Mouse (Mus musculus) kidney, embryonic 14.5 days (tissue): ENCODE measurements around the gene Aqp12. TPM values are rescaled to one million over a fixed set of nuclear protein-coding genes. Genes with fewer than 3 reads are reported as not detected.

Experiments
- polyA plus RNA-seq: library from polyadenylated mRNA; unstranded; fragments of >200 nt; fragmentation: Nextera tagmentation; extraction: Ambion mirVana; gene quantifications from 2 replicates; pipeline ENCODE4 v1.2.1, GENCODE M21; 2014

Gene Aqp12
- polyA plus RNA-seq, 1 experiment from 2014 or later = not detected

Other genes with a start within 250 kb of the Aqp12 start
- gene Gpc1, start 174.7 kb upstream of the Aqp12 start, polyA plus RNA-seq = 46.1 and 55.6 TPM in 2 replicates
- 1.1 and 1.4 TPM in 2 replicates for gene Ankmy1, start 103.4 kb upstream of the Aqp12 start, polyA plus RNA-seq
- gene Dusp28, start 99.4 kb upstream of the Aqp12 start, polyA plus RNA-seq = 12.5 and 13.7 TPM in 2 replicates
- 27.4 and 36.3 TPM in 2 replicates for gene Rnpepl1, start 95.6 kb upstream of the Aqp12 start, polyA plus RNA-seq
- gene Capn10, start 72.0 kb upstream of the Aqp12 start, polyA plus RNA-seq = 24.9 and 28.7 TPM in 2 replicates
- 0.16 and 0.45 TPM in 2 replicates for gene Gpr35, start 55.5 kb upstream of the Aqp12 start, polyA plus RNA-seq
- 3.2 and 6.9 TPM in 2 replicates for gene Kif1a, start 95.6 kb downstream of the Aqp12 start, polyA plus RNA-seq
- not detected in 2 replicates for gene Agxt, start 128.9 kb downstream of the Aqp12 start, polyA plus RNA-seq
- gene 2310007B03Rik, start 154.6 kb downstream of the Aqp12 start, polyA plus RNA-seq = 0.42 and 0.49 TPM in 2 replicates
- gene Crocc2, start 162.4 kb downstream of the Aqp12 start, polyA plus RNA-seq = 0.14 and 0.20 TPM in 2 replicates
- 8.6 and 17.9 TPM in 2 replicates for gene Sned1, start 229.5 kb downstream of the Aqp12 start, polyA plus RNA-seq